Mouse (Mus musculus) neural tube, embryonic 11.5 days (tissue): ENCODE measurements around the gene Arhgef11. TPM values are rescaled to one million over a fixed set of nuclear protein-coding genes. Genes with fewer than 3 reads are reported as not detected.

Experiments used
- ATAC-seq: fragments of 200-750 bp; cut with Nextera tagmentation; 2 replicates; pipeline ENCODE4 v1.8.0; 2017; ENCODE audit warnings: moderate number of reproducible peaks, mild to moderate bottlenecking, moderate TSS enrichment, moderate library complexity; ENCODE audit not compliant: insufficient read depth, low FRiP score, low TSS enrichment
- DNase-seq: peaks from one replicate; pipeline ENCODE4 v3.0.0-alpha.2; 2015; ENCODE audit warnings: low spot score
- H3K27ac ChIP-seq: fragments of 300-500 bp; sonication (generic); 2 replicates; pipeline ENCODE4 v1.5.1; 2014; ENCODE audit warnings: low read depth, mild to moderate bottlenecking, low read length
- H3K27me3 ChIP-seq: fragments of 300-500 bp; sonication (generic); 2 replicates; pipeline ENCODE4 v1.6.1; 2014; ENCODE audit warnings: mild to moderate bottlenecking, low read length, mixed read lengths; ENCODE audit not compliant: control insufficient read depth, insufficient read depth
- H3K36me3 ChIP-seq: fragments of 300-500 bp; sonication (generic); 2 replicates; pipeline ENCODE4 v1.6.1; 2014; ENCODE audit warnings: mild to moderate bottlenecking, low read length, moderate library complexity, mixed read lengths; ENCODE audit not compliant: control insufficient read depth, insufficient read depth
- H3K4me1 ChIP-seq: fragments of 300-500 bp; sonication (generic); 2 replicates; pipeline ENCODE4 v1.6.1; 2014; ENCODE audit warnings: low read length, mixed read lengths; ENCODE audit not compliant: control insufficient read depth, insufficient read depth
- H3K4me2 ChIP-seq: fragments of 300-500 bp; sonication (generic); 2 replicates; pipeline ENCODE4 v1.6.1; 2014; ENCODE audit warnings: low read depth, mild to moderate bottlenecking, moderate library complexity
- H3K4me3 ChIP-seq: fragments of 300-500 bp; sonication (generic); 2 replicates; pipeline ENCODE4 v1.5.1; 2014; ENCODE audit warnings: low read depth, low read length
- H3K9ac ChIP-seq: fragments of 300-500 bp; sonication (generic); 2 replicates; pipeline ENCODE4 v1.6.1; 2014; ENCODE audit warnings: mild to moderate bottlenecking, low read length
- H3K9me3 ChIP-seq: fragments of 300-500 bp; sonication (generic); 2 replicates; pipeline ENCODE4 v1.6.1; 2016; ENCODE audit warnings: low read length; ENCODE audit not compliant: control insufficient read depth
- WGBS: fragments of 180-500 bp; shearing (Covaris S2); extraction: QIAGEN DNeasy Blood & Tissue Kit; methylation state at CpG from one replicate; pipeline ENCODE4 v1.1.7; 2014; 5-methylcytosine and 5-hydroxymethylcytosine counted together
- microRNA-seq: library from miRNA; unstranded; fragments of <30 nt; microRNA quantifications from one replicate; pipeline ENCODE4, GENCODE M21; 2016
- polyA plus RNA-seq: library from polyadenylated mRNA; unstranded; fragments of >200 nt; fragmentation: Nextera tagmentation; extraction: Ambion mirVana; gene quantifications from 2 replicates; pipeline ENCODE4 v1.2.1, GENCODE M21; 2014

Arhgef11 gene
- polyA plus RNA-seq, 1 experiment from 2014 or later = 18.3 TPM

DNA sequence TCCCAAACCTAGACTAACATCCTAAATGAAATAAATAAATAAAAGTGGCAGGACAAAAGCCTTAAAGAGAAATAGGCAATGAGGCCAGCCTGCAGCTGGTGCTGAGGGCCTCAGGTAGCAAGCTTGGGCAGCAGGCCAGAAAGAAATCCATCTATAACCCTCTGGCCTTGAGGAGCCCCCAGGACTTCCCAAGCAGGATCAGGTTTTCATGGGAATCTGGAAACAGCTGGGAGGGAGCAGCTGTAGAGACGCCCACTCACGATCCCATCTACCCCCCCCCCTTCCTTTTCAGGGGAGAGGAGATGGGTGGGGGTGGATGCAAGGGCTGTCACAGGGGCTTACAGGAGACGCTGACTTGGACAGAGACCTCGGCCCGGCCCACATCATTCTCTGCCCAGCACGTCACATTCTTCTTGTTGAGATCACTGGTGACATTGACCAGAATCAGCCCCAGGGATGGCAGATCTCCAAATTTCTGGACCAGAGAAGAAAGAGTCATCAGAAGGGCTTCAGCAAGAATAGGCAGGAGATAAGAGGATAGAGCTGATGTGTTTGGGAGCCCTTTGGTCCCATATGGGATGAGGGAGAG lies 168.4 kb downstream of the Arhgef11 start:
- H3K4me2 ChIP-seq = no peak overlapping the region
- no peaks in the 10 kb centered on the region for H3K36me3 ChIP-seq
- H3K27ac ChIP-seq = no peak overlapping the region
- DNase-seq (no peak), ATAC-seq (no peak)
- H3K4me1 ChIP-seq = peaks cover 15% of the 10 kb centered on the region
- 65% methylated on average over 6 of the region's 6 CpGs for WGBS
- no peak overlapping the region for H3K4me3 ChIP-seq
- no peaks in the 10 kb centered on the region for H3K27me3 ChIP-seq
- H3K9ac ChIP-seq = no peak overlapping the region
- H3K9me3 ChIP-seq = no peaks in the 10 kb centered on the region

Small RNAs within 50 kb of the gene (microRNA-seq; reads per million reads assigned to microRNA genes)
- gene Gm24109 = not detected

Other genes with a start within 250 kb of the Arhgef11 start
- gene Fcrl1, start 241.2 kb upstream of the Arhgef11 start, polyA plus RNA-seq = not detected in 2 replicates
- gene Fcrl5, start 181.8 kb upstream of the Arhgef11 start, polyA plus RNA-seq = not detected in 2 replicates
- gene Etv3, start 92.2 kb upstream of the Arhgef11 start, polyA plus RNA-seq = 7.8 and 8.6 TPM in 2 replicates
- gene Lrrc71, start 131.1 kb downstream of the Arhgef11 start, polyA plus RNA-seq = 0.24 and 0.31 TPM in 2 replicates
- gene Ntrk1, start 177.6 kb downstream of the Arhgef11 start, polyA plus RNA-seq = 18.3 and 20.4 TPM in 2 replicates
- 0.45 and 0.87 TPM in 2 replicates for gene Insrr, start 179.4 kb downstream of the Arhgef11 start, polyA plus RNA-seq
- gene Pear1, start 206.7 kb downstream of the Arhgef11 start, polyA plus RNA-seq = 9.2 and 10.2 TPM in 2 replicates
- gene Sh2d2a, start 229.2 kb downstream of the Arhgef11 start, polyA plus RNA-seq = not detected in 2 replicates